Mouse (Mus musculus) CD8-positive naive resting alpha-beta T cell, adult 2 months (primary cell): Measurements from ENCODE around the gene Zfp366.

ENCODE experiments used
- DNase-seq, 2 experiments: peaks; one replicate each; pipeline ENCODE4 v3.0.0; 2022; ENCODE audit warnings: low read depth in 2 of 2, low spot score in 2 of 2

The Zfp366 gene

DNA sequence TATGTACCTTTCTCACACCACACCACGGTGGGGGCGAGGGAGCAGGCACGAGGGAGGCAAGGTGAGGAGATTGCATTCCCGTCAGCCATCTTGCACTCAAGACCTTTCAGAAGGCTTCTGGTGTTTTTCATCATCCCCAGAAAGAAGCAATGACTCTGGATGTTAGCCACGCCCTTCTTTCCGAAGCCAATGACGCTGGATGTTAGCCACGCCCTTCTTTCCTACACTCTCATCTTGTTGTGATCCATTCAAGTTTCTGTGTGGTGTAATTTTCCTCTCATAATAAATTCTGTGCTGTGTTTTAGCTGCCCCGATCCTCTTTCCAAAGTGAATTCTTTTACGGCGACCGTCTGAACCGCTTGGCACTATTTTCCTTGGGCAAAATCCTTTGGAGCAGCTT lies 109.6 kb downstream of the Zfp366 start:
- DNase-seq, result no peak

DNA sequence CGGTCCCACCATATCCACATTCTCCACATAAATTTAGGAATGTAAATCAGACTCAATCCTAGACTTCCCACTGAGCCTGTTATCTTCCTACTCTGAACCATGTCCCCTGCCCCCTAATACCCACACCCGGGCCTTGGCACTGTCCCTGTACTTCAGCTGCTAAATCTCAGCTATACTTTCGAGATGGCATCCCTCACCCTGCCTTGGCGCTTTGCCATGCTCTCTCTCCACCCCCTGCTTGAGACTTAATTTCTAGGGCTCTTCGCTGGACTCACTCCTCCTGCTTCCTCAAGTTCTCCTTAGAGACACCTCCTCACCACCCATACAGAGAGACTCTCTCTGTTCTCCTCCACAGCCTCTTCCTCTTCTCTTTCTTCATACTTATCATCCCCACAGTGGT lies 115.3 kb downstream of the Zfp366 start:
- DNase-seq, result no peak
